50 mouse cellular contexts compared by ENCODE assay signal in genomic region chr17:39009846-39010245, GRCm38 (mm10). TPM values are rescaled to one million over a fixed set of nuclear protein-coding genes. Genes with fewer than 3 reads are reported as not detected.
"Had no signal": no experiment of that assay in that cellular context is flagged by ENCODE, and none has a peak within 500 bp of the region (broad histone marks: within the 10 kb centered on the region; RNA-seq: fewer than 3 reads in every experiment).

No protein-coding gene starts in this region.

- H3K4me1 ChIP-seq: heart, embryonic 10.5 days; heart, embryonic 12.5 days; heart, embryonic 13.5 days; heart, embryonic 15.5 days; hindbrain, embryonic 10.5 days; hindbrain, embryonic 12.5 days; hindbrain, embryonic 13.5 days; hindbrain, embryonic 15.5 days; intestine, embryonic 15.5 days; kidney, embryonic 15.5 days had no signal

- DNase-seq: heart, postnatal 10 days; heart, postnatal 14 days; heart, postnatal 4 days; kidney, adult 11 months; kidney, adult 18-20 months; kidney, adult 2 months; kidney, adult 8-10 months; kidney, adult 9 months; kidney, postnatal 10 days; kidney, postnatal 14 days; kidney, postnatal 25 days; kidney, postnatal 36 days; kidney, postnatal 4 days; layer of hippocampus, adult 9-11 months; layer of hippocampus, postnatal 36 days had no signal

- H3K4me3 ChIP-seq: heart, embryonic 10.5 days; heart, embryonic 12.5 days; heart, embryonic 13.5 days; heart, embryonic 15.5 days; hindbrain, embryonic 10.5 days; hindbrain, embryonic 12.5 days; hindbrain, embryonic 13.5 days; hindbrain, embryonic 15.5 days; intestine, embryonic 15.5 days; kidney, embryonic 15.5 days; layer of hippocampus, adult 2 months had no signal

- H3K36me3 ChIP-seq: heart, embryonic 10.5 days; heart, embryonic 12.5 days; heart, embryonic 13.5 days; heart, embryonic 15.5 days; hindbrain, embryonic 10.5 days; hindbrain, embryonic 12.5 days; hindbrain, embryonic 13.5 days; hindbrain, embryonic 15.5 days; intestine, embryonic 15.5 days; kidney, embryonic 15.5 days had no signal

- H3K9me3 ChIP-seq: heart, embryonic 10.5 days; hindbrain, embryonic 13.5 days; hindbrain, embryonic 15.5 days; intestine, embryonic 15.5 days; kidney, embryonic 15.5 days had no signal

- H3K4me2 ChIP-seq: heart, embryonic 11.5 days; heart, embryonic 12.5 days; heart, embryonic 13.5 days; heart, embryonic 15.5 days; hindbrain, embryonic 12.5 days; hindbrain, embryonic 13.5 days; hindbrain, embryonic 14.5 days; hindbrain, embryonic 15.5 days; intestine, embryonic 15.5 days; kidney, embryonic 15.5 days had no signal

- ATAC-seq: hindbrain, embryonic 16.5 days; hindbrain, postnatal 0 days; inflammation-experienced regulatory T-cells, adult 6 months; intestine, embryonic 15.5 days; intestine, embryonic 16.5 days; intestine, postnatal 0 days had no signal

- H3K27me3 ChIP-seq: heart, embryonic 12.5 days; heart, embryonic 13.5 days; heart, embryonic 15.5 days; hindbrain, embryonic 12.5 days; hindbrain, embryonic 13.5 days; hindbrain, embryonic 15.5 days; intestine, embryonic 15.5 days; kidney, embryonic 15.5 days had no signal

- H3K9ac ChIP-seq: heart, embryonic 12.5 days; heart, embryonic 13.5 days; heart, embryonic 15.5 days; hindbrain, embryonic 12.5 days; hindbrain, embryonic 13.5 days; hindbrain, embryonic 14.5 days; hindbrain, embryonic 15.5 days; intestine, embryonic 15.5 days; kidney, embryonic 15.5 days had no signal

- H3K27ac ChIP-seq: heart, embryonic 10.5 days; heart, embryonic 13.5 days; heart, embryonic 15.5 days; hindbrain, embryonic 10.5 days; hindbrain, embryonic 12.5 days; hindbrain, embryonic 13.5 days; hindbrain, embryonic 14.5 days; hindbrain, embryonic 15.5 days; hindbrain, postnatal 0 days; intestine, embryonic 15.5 days; kidney, embryonic 15.5 days; kidney, postnatal 0 days; layer of hippocampus, adult 2 months had no signal

RNA-seq across cellular contexts. Expression of gene Esp24, which starts 26.6 kb away (rescaled TPM):
- total RNA-seq: heart, postnatal 10 days; heart, postnatal 14 days; heart, postnatal 25 days; heart, postnatal 4 days; hematopoietic stem cell, adult 5-6 weeks; hindbrain, postnatal 0 days; layer of hippocampus, adult 18-20 months; layer of hippocampus, adult 2 months; layer of hippocampus, adult 8-10 months; layer of hippocampus, postnatal 10 days; layer of hippocampus, postnatal 14 days; layer of hippocampus, postnatal 25 days; layer of hippocampus, postnatal 36 days; left cerebral cortex, adult 18-20 months had no signal
- polyA plus RNA-seq: heart, embryonic 10.5 days; heart, embryonic 11.5 days; heart, embryonic 12.5 days; heart, embryonic 13.5 days; heart, embryonic 14.5 days; heart, embryonic 15.5 days; heart, embryonic 16.5 days; heart, postnatal 0 days; hindbrain, embryonic 10.5 days; hindbrain, embryonic 11.5 days; hindbrain, embryonic 12.5 days; hindbrain, embryonic 13.5 days; hindbrain, embryonic 14.5 days; hindbrain, embryonic 15.5 days; hindbrain, embryonic 16.5 days; hindbrain, postnatal 0 days; inflammation-experienced regulatory T-cells, adult 6 months; intestine, embryonic 14.5 days; intestine, embryonic 15.5 days; intestine, embryonic 16.5 days; intestine, postnatal 0 days; kidney, adult 2 months; kidney, embryonic 14.5 days; kidney, embryonic 15.5 days; kidney, embryonic 16.5 days; kidney, postnatal 0 days; large intestine, adult 2 months had no signal

RNA-seq across cellular contexts. Expression of gene Gm21903, which starts 33.3 kb away (rescaled TPM):
- total RNA-seq: heart, postnatal 10 days; heart, postnatal 14 days; heart, postnatal 25 days; heart, postnatal 4 days; hematopoietic stem cell, adult 5-6 weeks; hindbrain, postnatal 0 days; layer of hippocampus, adult 18-20 months; layer of hippocampus, adult 2 months; layer of hippocampus, adult 8-10 months; layer of hippocampus, postnatal 10 days; layer of hippocampus, postnatal 14 days; layer of hippocampus, postnatal 25 days; layer of hippocampus, postnatal 36 days; left cerebral cortex, adult 18-20 months had no signal
- polyA plus RNA-seq: heart, embryonic 10.5 days; heart, embryonic 11.5 days; heart, embryonic 12.5 days; heart, embryonic 13.5 days; heart, embryonic 14.5 days; heart, embryonic 15.5 days; heart, embryonic 16.5 days; heart, postnatal 0 days; hindbrain, embryonic 10.5 days; hindbrain, embryonic 11.5 days; hindbrain, embryonic 12.5 days; hindbrain, embryonic 13.5 days; hindbrain, embryonic 14.5 days; hindbrain, embryonic 15.5 days; hindbrain, embryonic 16.5 days; hindbrain, postnatal 0 days; inflammation-experienced regulatory T-cells, adult 6 months; intestine, embryonic 14.5 days; intestine, embryonic 15.5 days; intestine, embryonic 16.5 days; intestine, postnatal 0 days; kidney, adult 2 months; kidney, embryonic 14.5 days; kidney, embryonic 15.5 days; kidney, embryonic 16.5 days; kidney, postnatal 0 days; large intestine, adult 2 months had no signal
